Mouse (Mus musculus) small intestine, adult 10 weeks (tissue): ENCODE data around the gene Rhox4b. TPM values are rescaled to one million over a fixed set of nuclear protein-coding genes. Genes with fewer than 3 reads are reported as not detected.

Experiments
- polyA plus RNA-seq: library from polyadenylated mRNA; stranded (reverse); fragments of 350-450 nt; fragmentation: Illumina TruSeq; extraction: RNeasy Lipid Tissue Mini Kit (QIAGEN cat#74804); gene quantifications from one replicate; pipeline ENCODE4 v1.2.3, GENCODE M21; 2014; ENCODE audit warnings: low replicate concordance

The Rhox4b gene
- not detected for polyA plus RNA-seq

GRCm38 (mm10) chrX:37432194-37432593 lies at the start of gene Rhox4b:
Rhox4b (plus strand) TSS chrX:37432494.

GRCm38 (mm10) chrX:37390548-37390947 lies 41.7 kb upstream of the Rhox4b start, which contains the start of gene Rhox4a2:
Rhox4a2 (plus strand) TSS chrX:37390848.

GRCm38 (mm10) chrX:37411767-37412166 lies 20.5 kb upstream of the Rhox4b start, which contains the start of gene Rhox2b:
Rhox2b (plus strand) TSS chrX:37412067.

GRCm38 (mm10) chrX:37453380-37453779 lies 21.1 kb downstream of the Rhox4b start, which contains the start of gene Rhox2c:
Rhox2c (plus strand) TSS chrX:37453680.

GRCm38 (mm10) chrX:37458285-37458684 lies 26.0 kb downstream of the Rhox4b start, which contains the start of gene Rhox3c:
Rhox3c (plus strand) TSS chrX:37458585.

GRCm38 (mm10) chrX:37480037-37480436 lies 47.7 kb downstream of the Rhox4b start, which contains the start of gene Rhox4c:
Rhox4c (plus strand) TSS chrX:37480337.

Other genes with a start within 250 kb of the Rhox4b start
- 344 TPM for gene Ndufa1, start 241.3 kb upstream of the Rhox4b start, polyA plus RNA-seq
- 0.37 TPM for gene Rnf113a1, start 241.2 kb upstream of the Rhox4b start, polyA plus RNA-seq
- not detected for gene Gm9, start 221.5 kb upstream of the Rhox4b start, polyA plus RNA-seq
- not detected for gene Rhox1, start 210.2 kb upstream of the Rhox4b start, polyA plus RNA-seq
- not detected for gene Rhox2a, start 187.5 kb upstream of the Rhox4b start, polyA plus RNA-seq
- gene Rhox3a, start 182.6 kb upstream of the Rhox4b start, polyA plus RNA-seq = not detected
- not detected for gene Rhox4a, start 167.2 kb upstream of the Rhox4b start, polyA plus RNA-seq
- not detected for gene Rhox3a2, start 52.5 kb upstream of the Rhox4b start, polyA plus RNA-seq
- gene Rhox4a2, start 41.6 kb upstream of the Rhox4b start, polyA plus RNA-seq = not detected
- not detected for gene Rhox2b, start 20.4 kb upstream of the Rhox4b start, polyA plus RNA-seq
- not detected for gene Rhox2c, start 21.2 kb downstream of the Rhox4b start, polyA plus RNA-seq
- gene Rhox3c, start 26.1 kb downstream of the Rhox4b start, polyA plus RNA-seq = not detected
- not detected for gene Rhox4c, start 47.8 kb downstream of the Rhox4b start, polyA plus RNA-seq
- not detected for gene Rhox2d, start 60.9 kb downstream of the Rhox4b start, polyA plus RNA-seq
- not detected for gene Rhox4d, start 81.9 kb downstream of the Rhox4b start, polyA plus RNA-seq
- not detected for gene Rhox2e, start 98.0 kb downstream of the Rhox4b start, polyA plus RNA-seq
- gene Rhox3e, start 109.5 kb downstream of the Rhox4b start, polyA plus RNA-seq = not detected
- gene Rhox4e, start 124.9 kb downstream of the Rhox4b start, polyA plus RNA-seq = not detected
- gene Rhox2f, start 138.9 kb downstream of the Rhox4b start, polyA plus RNA-seq = not detected
- not detected for gene Rhox3f, start 148.5 kb downstream of the Rhox4b start, polyA plus RNA-seq
- gene Rhox4f, start 175.2 kb downstream of the Rhox4b start, polyA plus RNA-seq = not detected
- not detected for gene Rhox3g, start 196.1 kb downstream of the Rhox4b start, polyA plus RNA-seq
- not detected for gene Rhox2g, start 211.0 kb downstream of the Rhox4b start, polyA plus RNA-seq
- not detected for gene Rhox4g, start 218.8 kb downstream of the Rhox4b start, polyA plus RNA-seq
- not detected for gene Rhox3h, start 236.3 kb downstream of the Rhox4b start, polyA plus RNA-seq
- gene Rhox2h, start 240.8 kb downstream of the Rhox4b start, polyA plus RNA-seq = not detected